Mouse (Mus musculus) cerebellum, postnatal 4 days (tissue): Measurements from ENCODE around the gene Eif4e.

Experiments used
- DNase-seq, 2 experiments: peaks; one replicate each; pipeline ENCODE4 v3.0.0; 2022; ENCODE audit warnings: low spot score in 2 of 2, mixed read lengths in 1 of 2

Eif4e gene

DNA sequence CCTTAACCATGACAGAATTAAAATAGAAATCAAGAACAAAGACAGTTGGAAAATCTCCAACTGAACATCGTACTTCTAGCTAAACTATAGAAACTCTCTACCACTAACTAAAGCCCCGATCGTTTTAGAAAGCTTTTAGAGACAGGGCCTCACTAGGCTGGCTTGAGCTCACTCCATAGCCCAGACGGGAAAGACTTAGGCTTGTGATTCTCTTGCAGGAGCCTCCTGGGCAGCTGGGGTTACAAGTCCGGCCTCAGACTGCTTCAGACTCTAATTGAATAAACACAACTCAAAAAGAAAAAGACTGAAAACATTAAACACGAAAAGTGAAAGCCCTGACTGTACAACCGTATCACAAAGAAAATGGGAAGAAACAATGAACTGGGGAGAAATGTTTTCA is 60.2 kb downstream of the Eif4e start:
- no peak for DNase-seq

DNA sequence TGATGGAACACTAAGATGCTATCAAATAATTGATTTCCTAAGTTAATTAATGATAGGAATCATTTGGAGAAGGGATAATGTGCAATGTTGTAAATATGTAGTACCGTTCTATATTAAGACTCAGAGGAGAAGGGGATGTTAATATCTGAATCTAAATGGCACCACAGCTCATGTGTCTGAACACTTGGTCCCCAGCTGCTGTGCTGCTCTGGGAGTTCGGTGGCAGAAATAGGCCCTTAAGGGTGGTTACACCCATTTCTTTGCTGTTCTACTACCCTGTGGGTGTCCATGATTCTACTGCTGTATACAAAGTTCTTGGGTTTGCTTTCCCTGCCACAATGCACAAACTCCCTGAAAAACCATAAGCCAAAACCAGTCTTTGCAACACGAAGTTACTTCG is 61.2 kb downstream of the Eif4e start:
- DNase-seq, result no peak

DNA sequence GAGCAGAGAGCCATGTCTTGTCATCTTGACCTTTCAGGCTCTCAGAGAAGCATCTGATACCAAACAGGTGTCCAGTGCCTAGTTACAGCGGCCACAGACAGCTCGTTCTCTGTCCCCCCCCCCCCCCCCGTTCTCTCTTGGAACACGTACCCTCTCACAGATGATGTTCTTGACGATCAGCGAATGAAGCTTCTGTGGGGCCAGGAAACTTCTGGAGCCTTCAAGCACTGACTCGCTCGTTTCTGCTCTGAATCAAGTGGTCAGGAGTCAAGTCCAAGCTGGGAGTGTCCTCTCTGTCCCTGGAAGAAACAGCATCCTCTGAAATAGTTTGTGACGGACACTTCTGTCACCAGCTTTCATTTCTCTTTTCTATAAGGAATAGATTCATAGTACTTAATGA is 62.0 kb downstream of the Eif4e start:
- no peak for DNase-seq

DNA sequence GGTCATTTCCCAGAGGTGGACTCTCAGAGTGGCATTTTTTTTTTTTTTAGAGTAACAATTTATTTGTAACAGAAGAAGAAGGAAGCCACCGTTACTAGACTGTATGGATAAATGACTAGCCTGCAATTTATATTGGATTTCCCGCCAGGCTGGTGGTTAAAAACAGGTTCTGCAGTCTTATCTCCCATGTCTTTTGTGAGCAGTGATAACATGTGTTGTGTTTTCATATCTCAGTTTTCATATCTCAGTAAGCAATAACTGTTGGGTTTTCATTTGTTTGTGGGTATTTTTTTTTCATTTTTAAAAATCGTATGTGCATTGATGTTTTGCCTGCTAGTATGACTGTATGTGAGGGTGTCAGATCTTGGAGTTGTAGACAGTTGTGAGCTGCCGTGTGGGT is 65.0 kb downstream of the Eif4e start:
- DNase-seq, result no peak

DNA sequence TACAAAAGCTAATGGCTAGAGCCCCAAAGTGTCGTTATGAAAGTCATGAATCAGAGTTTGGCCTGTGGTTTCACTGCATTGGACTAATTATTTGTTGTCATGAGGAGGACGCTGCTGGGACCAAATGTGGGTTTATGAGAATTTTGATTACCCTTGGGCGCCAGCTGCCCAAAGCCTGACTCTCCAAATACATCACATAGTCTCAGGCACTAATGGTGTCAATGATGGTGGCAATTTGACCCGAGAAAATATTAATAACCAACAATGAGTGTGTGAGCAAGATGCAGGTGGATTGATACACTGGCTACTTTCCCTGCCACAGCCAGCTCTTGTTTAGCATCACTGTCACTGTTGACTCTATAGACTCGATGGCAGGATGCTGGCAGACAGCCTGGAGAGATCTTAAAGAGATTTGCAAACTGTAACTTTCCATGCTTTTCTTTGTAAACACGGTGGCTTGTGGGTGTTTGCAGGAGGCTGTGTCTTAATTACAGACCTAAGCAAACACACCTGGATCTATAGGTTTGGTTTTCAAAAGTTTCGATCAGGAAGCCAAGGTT is 65.9 kb downstream of the Eif4e start:
- DNase-seq, result no peak

DNA sequence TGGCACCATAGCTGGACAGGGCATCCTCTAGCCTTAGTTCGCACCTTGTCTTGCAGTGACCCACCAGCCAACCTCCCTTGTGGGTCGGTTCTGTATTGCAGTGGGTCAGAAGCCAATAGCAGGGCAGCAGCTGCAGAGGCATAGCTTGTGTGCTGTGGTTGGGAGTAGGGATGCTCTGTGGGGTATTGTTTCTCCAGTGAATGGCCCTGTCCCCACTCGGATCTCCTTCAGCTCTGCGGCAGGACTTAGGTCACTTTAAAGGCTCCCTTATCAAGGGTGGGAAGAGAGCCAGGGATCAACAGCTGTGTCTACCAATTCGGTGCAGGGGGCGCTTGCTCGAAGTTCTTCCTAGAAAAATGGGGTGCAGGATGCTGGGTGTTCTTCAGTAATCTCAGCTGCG is 67.2 kb downstream of the Eif4e start:
- no peak for DNase-seq

DNA sequence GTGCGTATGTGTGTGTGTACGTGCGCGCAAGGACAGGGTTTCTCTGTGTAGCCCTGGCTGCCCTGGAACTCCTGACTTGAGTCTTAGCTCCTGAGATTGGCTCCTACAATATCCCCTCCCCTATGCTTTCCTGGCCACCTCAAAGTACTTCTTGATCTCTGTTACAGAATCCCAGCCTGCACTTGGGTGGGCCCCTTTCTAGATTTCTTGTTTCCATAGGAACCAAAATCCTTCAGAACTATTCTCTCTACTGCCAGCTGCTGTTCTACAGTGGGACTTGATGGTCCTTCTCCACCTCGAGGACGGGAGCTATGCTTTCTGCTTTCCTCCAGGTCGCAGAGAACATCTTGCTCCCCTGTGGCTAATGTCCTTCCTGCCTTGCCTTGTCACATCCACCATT is 67.9 kb downstream of the Eif4e start:
- DNase-seq, result no peak

DNA sequence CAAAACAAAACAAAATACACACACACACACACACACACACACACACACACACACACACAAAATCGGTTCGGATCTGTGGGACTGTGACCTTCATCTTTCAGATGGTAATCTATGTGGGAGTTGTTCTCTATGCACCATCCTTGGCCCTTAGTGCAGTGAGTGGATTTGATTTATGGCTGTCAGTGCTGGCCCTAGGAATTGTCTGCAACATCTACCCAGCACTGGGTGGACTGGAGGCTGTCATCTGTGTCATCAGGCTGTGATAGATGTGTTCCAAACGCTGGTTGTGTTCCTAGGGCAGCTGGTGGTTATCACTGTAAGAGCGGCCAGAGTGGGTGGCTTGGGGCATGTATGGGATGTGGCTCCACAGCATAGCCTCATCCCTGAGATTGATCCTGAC is 75.1 kb downstream of the Eif4e start:
- no peak for DNase-seq

DNA sequence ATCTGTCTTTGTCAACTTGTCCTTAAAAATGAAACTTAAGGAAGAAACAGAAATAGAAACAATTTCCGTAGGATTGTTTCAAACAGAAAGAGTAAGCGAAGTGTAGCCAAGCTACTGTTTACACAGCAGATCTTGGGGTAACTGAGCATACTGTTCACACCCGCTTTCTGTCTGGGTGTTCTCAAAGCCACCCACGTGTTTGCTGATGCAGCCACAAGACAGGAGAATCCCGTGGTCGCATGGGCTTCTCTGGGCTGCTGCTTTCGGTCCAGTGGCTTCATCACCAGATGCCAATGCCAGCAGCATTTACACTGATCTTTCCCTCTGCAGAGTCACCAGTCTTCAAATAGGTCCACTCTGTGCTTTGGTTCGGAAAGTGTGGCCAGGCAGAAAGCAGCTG is 79.2 kb downstream of the Eif4e start:
- DNase-seq, result no peak

DNA sequence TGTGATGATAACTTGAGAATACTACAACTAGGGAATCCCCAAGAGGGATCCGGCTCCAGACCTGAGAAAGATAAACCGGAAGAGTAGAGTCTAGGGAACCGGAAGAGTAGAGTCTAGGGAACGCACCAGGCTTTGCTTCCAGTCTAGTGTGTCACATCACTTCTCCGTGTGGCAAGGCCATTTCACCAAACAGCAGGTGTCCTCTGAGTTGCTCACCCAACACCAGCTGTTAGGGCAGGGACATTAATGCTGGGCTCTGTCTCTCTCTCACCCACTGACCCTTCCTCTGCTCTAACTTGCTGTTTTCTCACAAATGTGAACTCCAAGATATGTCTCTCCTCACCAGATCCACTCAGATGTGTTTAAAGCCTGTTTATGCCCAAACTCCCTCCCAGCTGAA is 82.7 kb downstream of the Eif4e start:
- DNase-seq, result no peak
